In the genomic region with DNA sequence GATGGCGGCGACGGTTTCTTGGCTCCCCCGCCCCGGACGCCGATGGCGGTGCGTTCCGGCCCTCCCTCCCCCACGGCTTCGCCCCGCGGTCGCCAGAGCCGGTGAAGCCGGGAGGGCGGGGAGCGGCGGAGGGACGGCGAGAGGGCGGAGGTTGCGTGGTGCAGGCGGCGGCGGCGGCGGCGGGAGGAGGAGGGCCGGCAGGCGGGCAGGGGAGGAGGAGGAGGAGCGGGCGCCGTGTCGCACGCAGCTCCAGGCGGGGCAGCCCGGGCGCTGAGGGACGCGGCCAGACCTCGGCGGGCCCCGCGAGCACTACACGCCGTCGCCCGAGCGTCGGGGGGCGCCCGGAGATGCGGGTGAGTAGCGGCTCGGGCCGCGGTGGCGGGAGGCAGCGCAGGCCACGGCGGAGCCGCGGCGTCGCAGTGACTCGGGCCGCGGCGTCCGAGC, we compare ENCODE assay signal across 7 mouse cellular contexts. TPM values are rescaled to one million over a fixed set of nuclear protein-coding genes. Genes with fewer than 3 reads are reported as not detected.
DNase-seq lines count a peak whose midpoint lies in the region; ATAC-seq and TF ChIP-seq lines count a peak whose summit lies in the region.

No protein-coding gene starts in this region.

- peak; percentile 80 for DNase-seq in adrenal gland, adult 8-10 months
- peak; percentile 78 for DNase-seq in embryo, embryonic 11 days
- peak; percentile 68 to 76 for DNase-seq in gastrocnemius, postnatal 36 days
- peak; percentile 78 for DNase-seq in left cerebral cortex, postnatal 4 days
- peak; percentile 98 for DNase-seq in midbrain, embryonic 11.5 days (ENCODE audit: low spot score, missing footprints)
- DNase-seq in skeletal muscle tissue, adult 2 months (ENCODE audit: low read depth, low spot score), result peak; percentile 66

- no peaks in the 10 kb centered on the region for H3K9me3 ChIP-seq in intestine, postnatal 0 days (ENCODE audit: control insufficient read depth)
- no peaks in the 10 kb centered on the region for H3K9me3 ChIP-seq in midbrain, embryonic 11.5 days (ENCODE audit: control insufficient read depth, low read length)

- peak overlapping the region; percentile 99 for H3K9ac ChIP-seq in intestine, postnatal 0 days (ENCODE audit: low read depth, low read length)
- H3K9ac ChIP-seq in midbrain, embryonic 11.5 days (ENCODE audit: low read length), result peak overlapping the region; percentile 99

- TF ChIP-seq CTCF in intestine, postnatal 0 days (IDR thresholded peaks at IDR 0.05; ENCODE audit: low read depth), result no peak

- H3K4me3 ChIP-seq in intestine, postnatal 0 days (ENCODE audit: low read depth, low read length), result peak overlapping the region; percentile 96
- peak overlapping the region; percentile 98 for H3K4me3 ChIP-seq in midbrain, embryonic 11.5 days (ENCODE audit: low read depth, low read length)

- 0 out of 2 replicates have a peak, but pooled peaks cover 3% of the 10 kb centered on the region for H3K4me1 ChIP-seq in intestine, postnatal 0 days (replicated peaks; ENCODE audit: control insufficient read depth, insufficient read depth, low read length)
- H3K4me1 ChIP-seq in midbrain, embryonic 11.5 days (ENCODE audit: control insufficient read depth, insufficient read depth, low read length), result peaks cover 9% of the 10 kb centered on the region

- H3K36me3 ChIP-seq in intestine, postnatal 0 days (ENCODE audit: control insufficient read depth, insufficient read depth), result no peaks in the 10 kb centered on the region
- no peaks in the 10 kb centered on the region for H3K36me3 ChIP-seq in midbrain, embryonic 11.5 days (ENCODE audit: control insufficient read depth, insufficient read depth, low read length)

- peak; percentile 92 for ATAC-seq in intestine, postnatal 0 days
- peak; percentile 90 for ATAC-seq in midbrain, embryonic 11.5 days (ENCODE audit: low FRiP score)

- WGBS in intestine, postnatal 0 days, result under 1% methylated on average over 49 of the region's 72 CpGs
- WGBS in midbrain, embryonic 11.5 days, result 0% methylated on average over 25 of the region's 72 CpGs

- intact Hi-C loops in gastrocnemius, postnatal 36 days (cut with DNase I), result no loop called here
- intact Hi-C loops in left cerebral cortex, postnatal 4 days (cut with DNase I), result loop anchor here (5.0 kb wide), 1 partner anchor 137 kb away; no protein-coding TSS in a partner anchor

- H3K27ac ChIP-seq in intestine, postnatal 0 days (ENCODE audit: low read depth, low read length), result peak overlapping the region; percentile 99
- peak overlapping the region; percentile 97 for H3K27ac ChIP-seq in midbrain, embryonic 11.5 days (ENCODE audit: low read depth, low read length)

- no peaks in the 10 kb centered on the region for H3K27me3 ChIP-seq in intestine, postnatal 0 days (replicated peaks; ENCODE audit: control insufficient read depth, insufficient read depth, low read length)
- H3K27me3 ChIP-seq in midbrain, embryonic 11.5 days (ENCODE audit: control insufficient read depth, insufficient read depth, low read length), result no peaks in the 10 kb centered on the region

- H3K4me2 ChIP-seq in intestine, postnatal 0 days (replicated peaks; ENCODE audit: low read depth), result peak overlapping the region; percentile 76
- peak overlapping the region; percentile 78 for H3K4me2 ChIP-seq in midbrain, embryonic 11.5 days

RNA-seq across cellular contexts. Expression of gene Cul1, which starts 1.0 kb away (rescaled TPM):
- 100 to 1,000 TPM in 3 of 4 experiments, 10 to 100 TPM in 1; 94.2 to 119 (median 109) TPM for total RNA-seq in adrenal gland, adult 8-10 months (2022)
- total RNA-seq in gastrocnemius, postnatal 36 days (2021), result 10 to 100 TPM; 53.3 to 62.7 TPM
- 65.2 and 66.4 TPM in 2 replicates for polyA plus RNA-seq in intestine, postnatal 0 days (2015; fragmentation: Nextera tagmentation; extraction: Ambion mirVana)
- 100 to 1,000 TPM; 125 to 126 TPM for total RNA-seq in left cerebral cortex, postnatal 4 days (2021)
- 203 and 205 TPM in 2 replicates for polyA plus RNA-seq in midbrain, embryonic 11.5 days (2014; fragmentation: Nextera tagmentation; extraction: Ambion mirVana)

Comparison
In these comparisons a context has a peak if more than half of its experiments do, and no peak if none do; other contexts are left out.
1. Peak in every context shown above with its lines: DNase-seq, ATAC-seq, H3K4me3 ChIP-seq and H3K27ac ChIP-seq.